Mouse (Mus musculus) liver, embryonic 15.5 days (tissue): ENCODE data around the gene Gm13089. TPM values are rescaled to one million over a fixed set of nuclear protein-coding genes. Genes with fewer than 3 reads are reported as not detected.
"Not testable (repeated sequence)": the region's sequence is repeated elsewhere in the genome, so short reads cannot be mapped to it uniquely, and the experiment has no call there.

Experiments
- ATAC-seq: fragments of 200-750 bp; cut with Nextera tagmentation; 2 replicates; pipeline ENCODE4 v1.8.0; 2017; ENCODE audit warnings: moderate number of reproducible peaks, mild to moderate bottlenecking, moderate library complexity; ENCODE audit not compliant: insufficient read depth
- H3K27ac ChIP-seq: fragments of 300-500 bp; sonication (generic); replicated peaks from 2 replicates; pipeline ENCODE4 v1.5.1; 2015; ENCODE audit warnings: mild to moderate bottlenecking, inconsistent platforms
- H3K27me3 ChIP-seq: fragments of 300-500 bp; sonication (generic); 2 replicates; pipeline ENCODE4 v1.6.1; 2015; ENCODE audit warnings: mild to moderate bottlenecking, inconsistent platforms
- H3K36me3 ChIP-seq: fragments of 300-500 bp; sonication (generic); replicated peaks from 2 replicates; pipeline ENCODE4 v1.6.1; 2015; ENCODE audit warnings: moderate library complexity, mild to moderate bottlenecking, inconsistent platforms
- H3K4me1 ChIP-seq: fragments of 300-500 bp; sonication (generic); replicated peaks from 2 replicates; pipeline ENCODE4 v1.6.1; 2015; ENCODE audit warnings: inconsistent platforms
- H3K4me2 ChIP-seq: fragments of 300-500 bp; sonication (generic); 2 replicates; pipeline ENCODE4 v1.6.1; 2015; ENCODE audit warnings: moderate library complexity, mild to moderate bottlenecking, inconsistent platforms
- H3K4me3 ChIP-seq: fragments of 300-500 bp; sonication (generic); replicated peaks from 2 replicates; pipeline ENCODE4 v1.5.1; 2015; ENCODE audit warnings: mild to moderate bottlenecking, inconsistent platforms
- H3K9ac ChIP-seq: fragments of 300-500 bp; sonication (generic); 2 replicates; pipeline ENCODE4 v1.6.1; 2015; ENCODE audit warnings: moderate library complexity, mild to moderate bottlenecking, inconsistent platforms
- H3K9me3 ChIP-seq: fragments of 300-500 bp; sonication (generic); replicated peaks from 2 replicates; pipeline ENCODE4 v1.6.1; 2016; ENCODE audit warnings: inconsistent platforms
- WGBS: fragments of 180-500 bp; shearing (Covaris S2); methylation state at CpG from one replicate; pipeline ENCODE4 v1.1.7; 2015; ENCODE audit warnings: mixed read lengths; ENCODE audit not compliant: insufficient replicate concordance; 5-methylcytosine and 5-hydroxymethylcytosine counted together
- polyA plus RNA-seq: library from polyadenylated mRNA; unstranded; fragments of >200 nt; fragmentation: Nextera tagmentation; extraction: Ambion mirVana; gene quantifications from 2 replicates; pipeline ENCODE4 v1.2.1, GENCODE M21; 2015

Gm13089 gene
- not detected in 2 replicates for polyA plus RNA-seq

DNA sequence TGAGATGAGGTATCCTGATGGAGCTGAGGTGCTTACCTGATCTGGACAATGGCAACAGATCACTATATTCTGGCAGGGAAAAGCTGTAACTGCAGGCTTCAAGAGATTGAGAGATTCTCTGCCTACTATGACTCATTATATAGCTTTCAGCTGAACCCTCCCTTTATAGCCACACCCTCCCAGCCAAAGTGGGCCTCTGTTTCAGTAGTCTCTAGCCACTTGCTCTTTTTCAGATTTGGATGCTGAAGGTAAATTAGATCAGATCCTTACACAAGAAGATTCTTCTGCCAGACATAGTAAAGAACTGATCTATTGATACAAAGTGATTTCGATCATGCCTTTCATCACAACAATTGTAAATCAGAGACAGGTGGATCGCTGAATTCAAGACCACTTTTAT lies at the start of gene Gm13089:
TSS of gene Gm13089 (minus strand) at position 101 of the 400 bp plus-strand sequence.
- no peaks in the 10 kb centered on the region for H3K9me3 ChIP-seq
- no peak within 1 kb of the TSS for H3K9ac ChIP-seq
- no peaks in the 10 kb centered on the region for H3K4me1 ChIP-seq
- H3K27ac ChIP-seq: no peak within 1 kb of the TSS
- no peak within 1 kb of the TSS for H3K4me3 ChIP-seq
- no peak for ATAC-seq
- 61% methylated on average over 2 of the region's 2 CpGs for WGBS
- H3K36me3 ChIP-seq: no peaks in the 10 kb centered on the region
- H3K27me3 ChIP-seq: no peaks in the 10 kb centered on the region
- H3K4me2 ChIP-seq: no peak within 1 kb of the TSS

DNA sequence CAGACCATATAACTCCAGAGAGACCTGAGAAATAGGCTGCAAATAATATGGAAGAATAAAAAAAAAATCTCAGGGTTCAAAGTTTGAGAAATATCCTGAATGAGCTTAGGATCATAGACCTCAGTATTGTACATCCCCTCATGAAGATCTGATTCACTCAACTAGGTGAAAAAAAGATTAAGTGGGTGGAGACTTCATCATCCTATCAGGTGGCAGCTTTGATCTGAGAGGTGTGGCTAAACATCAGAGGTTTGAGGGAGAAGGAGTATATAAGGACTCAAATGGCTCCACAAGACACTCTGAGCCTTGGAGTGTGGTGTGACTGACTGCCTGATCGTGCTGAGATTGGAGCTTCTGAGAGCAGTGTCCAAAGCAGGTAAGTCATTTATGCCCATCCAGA lies 16.6 kb upstream of the Gm13089 start, which contains the start of gene Gm13078:
TSS of gene Gm13078 (plus strand) at position 301 of the 400 bp plus-strand sequence.
- Histone ChIP-seq H3K4me2 (no peak within 1 kb of the TSS), H3K27ac (no peak within 1 kb of the TSS)
- no peak for ATAC-seq

DNA sequence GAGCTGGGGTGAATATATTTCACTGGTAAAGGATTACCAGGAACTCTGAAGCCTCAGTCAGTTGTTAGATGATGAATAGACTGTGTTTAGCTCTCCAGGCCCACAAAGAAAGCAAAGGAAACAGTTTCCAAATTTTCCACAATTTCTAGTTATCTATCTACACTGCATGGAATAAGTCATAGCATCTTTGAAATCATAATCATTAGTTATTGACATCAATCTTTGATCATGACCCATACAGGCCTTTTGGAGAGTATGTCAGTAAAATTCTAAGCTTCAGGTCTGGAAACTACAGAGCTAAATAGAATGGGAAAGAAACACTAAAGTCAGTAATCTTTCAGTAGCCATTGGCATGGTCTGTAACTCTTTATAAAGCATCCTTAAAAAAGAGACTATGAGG lies 45.4 kb downstream of the Gm13089 start, which contains the start of gene Gm13088:
TSS of gene Gm13088 (minus strand) at position 101 of the 400 bp plus-strand sequence.
- not testable (repeated sequence) for ATAC-seq, H3K9ac ChIP-seq, H3K4me1 ChIP-seq, H3K9me3 ChIP-seq, H3K36me3 ChIP-seq, H3K27me3 ChIP-seq, H3K4me2 ChIP-seq, H3K4me3 ChIP-seq, H3K27ac ChIP-seq

More for the DNA sequence above, 16.6 kb upstream of the Gm13089 start, which contains the start of gene Gm13078:
- no peak within 1 kb of the TSS for H3K4me3 ChIP-seq
- no peak within 1 kb of the TSS for H3K9ac ChIP-seq
- H3K9me3 ChIP-seq: no peaks in the 10 kb centered on the region
- H3K4me1 ChIP-seq: no peaks in the 10 kb centered on the region
- H3K27me3 ChIP-seq: no peaks in the 10 kb centered on the region
- no peaks in the 10 kb centered on the region for H3K36me3 ChIP-seq
- WGBS: 58% methylated on average over 1 of the region's 1 CpGs

Other genes with a start within 250 kb of the Gm13089 start
- not detected in 2 replicates for gene Gm13043, start 191.4 kb downstream of the Gm13089 start, polyA plus RNA-seq
- gene Gm13040, start 166.8 kb downstream of the Gm13089 start, polyA plus RNA-seq: not detected in 2 replicates
- not detected in 2 replicates for gene BC080695, start 151.0 kb downstream of the Gm13089 start, polyA plus RNA-seq
- not detected in 2 replicates for gene Gm13057, start 151.0 kb downstream of the Gm13089 start, polyA plus RNA-seq
- gene Gm13083, start 87.7 kb downstream of the Gm13089 start, polyA plus RNA-seq: not detected in 2 replicates
- not detected in 2 replicates for gene Gm13088, start 45.5 kb downstream of the Gm13089 start, polyA plus RNA-seq
- not detected in 2 replicates for gene Gm13078, start 16.7 kb upstream of the Gm13089 start, polyA plus RNA-seq
- gene Gm13023, start 86.6 kb upstream of the Gm13089 start, polyA plus RNA-seq: not detected in 2 replicates
- not detected in 2 replicates for gene Gm13084, start 113.4 kb upstream of the Gm13089 start, polyA plus RNA-seq
- not detected in 2 replicates for gene Gm13103, start 143.8 kb upstream of the Gm13089 start, polyA plus RNA-seq
- not detected in 2 replicates for gene Pramef6, start 197.7 kb upstream of the Gm13089 start, polyA plus RNA-seq
- gene Pramef25, start 248.3 kb upstream of the Gm13089 start, polyA plus RNA-seq: not detected in 2 replicates